Mouse (Mus musculus) midbrain, embryonic 10.5 days (tissue): ENCODE results near the gene Kcnh7. TPM values are rescaled to one million over a fixed set of nuclear protein-coding genes. Genes with fewer than 3 reads are reported as not detected.

Experiments
- DNase-seq: peaks from one replicate; pipeline ENCODE4 v3.0.0-alpha.2; 2017; ENCODE audit warnings: low spot score
- H3K27ac ChIP-seq: fragments of 300-500 bp; sonication (generic); replicated peaks from 2 replicates; pipeline ENCODE4 v1.5.1; 2016; ENCODE audit warnings: mild to moderate bottlenecking
- H3K27me3 ChIP-seq: fragments of 300-500 bp; sonication (generic); 2 replicates; pipeline ENCODE4 v1.6.1; 2016; ENCODE audit warnings: low read depth, mild to moderate bottlenecking; ENCODE audit not compliant: poor library complexity, severe bottlenecking
- H3K36me3 ChIP-seq: fragments of 300-500 bp; sonication (generic); 2 replicates; pipeline ENCODE4 v1.6.1; 2016; ENCODE audit warnings: mild to moderate bottlenecking, moderate library complexity
- H3K4me1 ChIP-seq: fragments of 300-500 bp; sonication (generic); 2 replicates; pipeline ENCODE4 v1.6.1; 2016
- H3K4me3 ChIP-seq: fragments of 300-500 bp; sonication (generic); 2 replicates; pipeline ENCODE4 v1.5.1; 2016; ENCODE audit warnings: mild to moderate bottlenecking, moderate library complexity
- H3K9me3 ChIP-seq: fragments of 300-500 bp; sonication (generic); replicated peaks from 2 replicates; pipeline ENCODE4 v1.6.1; 2016; ENCODE audit warnings: mild to moderate bottlenecking
- whole genome bisulfite sequencing: fragments of 180-500 bp; shearing (Covaris S2); methylation state at CpG from one replicate; pipeline ENCODE4 v1.1.7; 2016; 5-methylcytosine and 5-hydroxymethylcytosine counted together
- polyA plus RNA-seq: library from polyadenylated mRNA; unstranded; fragments of >200 nt; fragmentation: Nextera tagmentation; extraction: Ambion mirVana; gene quantifications from 2 replicates; pipeline ENCODE4 v1.2.1, GENCODE M21; 2016

Kcnh7 gene
- polyA plus RNA-seq, 1 experiment from 2014 or later = 0.27 TPM

GRCm38 (mm10) chr2:62646671-62647289, 537.3 kb downstream of the Kcnh7 start:
- H3K27me3 ChIP-seq = peaks cover 27% of the 10 kb centered on the region
- 23% methylated on average over 6 of the region's 6 CpGs for WGBS
- peak overlapping the region; percentile 63 for H3K4me3 ChIP-seq
- H3K36me3 ChIP-seq = no peaks in the 10 kb centered on the region
- no peaks in the 10 kb centered on the region for H3K9me3 ChIP-seq
- peaks cover 14% of the 10 kb centered on the region for H3K4me1 ChIP-seq
- DNase-seq = no peak
- H3K27ac ChIP-seq = peak overlapping the region; percentile 82

DNA sequence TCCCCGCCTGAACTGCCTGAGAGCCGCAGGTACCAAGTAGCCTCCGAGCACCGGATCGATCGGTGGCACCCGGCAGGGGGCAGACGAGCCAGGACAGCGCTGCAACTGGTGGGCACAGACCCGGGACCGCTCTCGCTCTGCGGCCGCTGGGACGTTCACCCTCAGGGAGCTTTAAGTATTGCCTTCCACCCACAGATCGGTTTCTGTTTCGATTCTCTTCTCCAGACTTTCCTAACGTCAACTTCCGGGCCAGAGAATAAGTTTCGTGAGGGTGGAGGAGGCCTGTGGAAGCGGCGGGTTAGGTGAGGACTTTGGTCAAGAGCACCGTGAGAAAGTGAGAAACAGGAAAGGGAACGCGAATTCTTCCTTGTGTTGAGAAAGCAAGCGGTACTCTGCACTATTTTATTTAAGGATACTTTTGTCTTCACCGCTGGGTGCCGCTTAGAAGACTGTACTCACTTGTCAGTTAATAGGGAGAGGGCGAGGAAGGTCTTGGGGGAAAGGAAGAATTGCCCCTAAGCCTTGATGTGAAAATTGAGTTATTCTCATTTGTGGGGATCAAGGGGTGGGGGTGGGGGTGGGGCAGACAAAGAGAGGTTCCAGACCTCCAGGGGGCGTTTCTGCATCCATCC, 538.0 kb downstream of the Kcnh7 start, which contains the start of gene Ifih1:
Gene Ifih1 (minus strand): TSS at position 242 of the 632 bp plus-strand sequence.
- peaks cover 14% of the 10 kb centered on the region for H3K4me1 ChIP-seq
- peak; percentile 71 for DNase-seq
- peaks cover 27% of the 10 kb centered on the region for H3K27me3 ChIP-seq
- peak within 1 kb of the TSS; percentile 63 for H3K4me3 ChIP-seq
- under 1% methylated on average over 30 of the region's 30 CpGs for WGBS
- H3K9me3 ChIP-seq = no peaks in the 10 kb centered on the region
- H3K36me3 ChIP-seq = no peaks in the 10 kb centered on the region
- peak within 1 kb of the TSS; percentile 82 for H3K27ac ChIP-seq

DNA sequence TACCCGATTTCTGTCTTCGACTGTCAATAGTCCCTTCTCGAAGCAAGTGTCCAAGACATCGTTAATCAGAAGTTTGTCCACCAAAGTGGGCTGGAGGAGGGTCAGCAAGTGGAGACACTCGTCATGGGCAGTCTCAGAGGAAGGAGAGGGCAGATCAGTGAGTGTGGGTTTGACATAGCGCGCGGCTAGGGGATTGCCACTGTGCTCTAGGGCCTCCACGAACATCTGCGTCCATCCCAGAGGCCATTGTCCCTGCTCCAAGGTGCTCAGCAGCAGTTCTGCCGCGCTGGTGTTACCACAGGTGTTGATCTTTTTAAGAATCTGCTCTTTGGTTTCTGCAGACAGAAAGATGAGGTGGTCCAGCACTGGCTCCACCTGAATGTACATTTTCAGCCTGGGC, 538.6 kb downstream of the Kcnh7 start:
- H3K27me3 ChIP-seq = peaks cover 27% of the 10 kb centered on the region
- WGBS = 37% methylated on average over 12 of the region's 12 CpGs

GRCm38 (mm10) chr2:62644891-62645290, 539.2 kb downstream of the Kcnh7 start:
- Histone ChIP-seq H3K9me3 (no peaks in the 10 kb centered on the region), H3K27me3 (peaks cover 27% of the 10 kb centered on the region), H3K4me1 (peaks cover 14% of the 10 kb centered on the region), H3K4me3 (no peak overlapping the region), H3K36me3 (no peaks in the 10 kb centered on the region), H3K27ac (no peak overlapping the region)
- no peak for DNase-seq
- 90% methylated on average over 5 of the region's 5 CpGs for WGBS

More for the DNA sequence above, 538.6 kb downstream of the Kcnh7 start:
- no peaks in the 10 kb centered on the region for H3K9me3 ChIP-seq
- DNase-seq = no peak
- H3K4me3 ChIP-seq = peak overlapping the region; percentile 63
- H3K27ac ChIP-seq = peak overlapping the region; percentile 82
- peaks cover 14% of the 10 kb centered on the region for H3K4me1 ChIP-seq
- no peaks in the 10 kb centered on the region for H3K36me3 ChIP-seq
